Mouse (Mus musculus) E14TG2a.4 (cell line): Measurements from ENCODE around the gene Stard3nl.

Experiments used
- H3K27me3 ChIP-seq: 2 replicates; pipeline ENCODE4 v1.6.1; 2014; ENCODE audit warnings: low read length, control low read depth; ENCODE audit not compliant: insufficient read depth
- H3K36me3 ChIP-seq: 2 replicates; pipeline ENCODE4 v1.6.1; 2014; ENCODE audit warnings: low read length, control low read depth; ENCODE audit not compliant: insufficient read depth
- H3K4me1 ChIP-seq: replicated peaks from 2 replicates; pipeline ENCODE4 v1.6.1; 2014; ENCODE audit warnings: low read depth, low read length, control low read depth
- H3K4me3 ChIP-seq: replicated peaks from 2 replicates; pipeline ENCODE4 v1.5.1; 2014; ENCODE audit warnings: mild to moderate bottlenecking, low read length
- H3K9me3 ChIP-seq: 2 replicates; pipeline ENCODE4 v1.6.1; 2014; ENCODE audit warnings: low read length, control low read depth
- CTCF ChIP-seq: conservative IDR thresholded peaks from 2 replicates; pipeline ENCODE4 v1.5.1; 2014; ENCODE audit warnings: low read length
- NANOG ChIP-seq: IDR thresholded peaks from 2 replicates; pipeline ENCODE4 v1.6.1; 2014; ENCODE audit warnings: borderline replicate concordance, low read length, mixed read lengths
- POU5F1 ChIP-seq: IDR thresholded peaks from 2 replicates; pipeline ENCODE4 v1.6.1; 2014; ENCODE audit warnings: low read length, borderline replicate concordance

Gene Stard3nl

GRCm38 (mm10) chr13:19367536-19367935 is 28.1 kb downstream of the Stard3nl start:
- Histone ChIP-seq H3K9me3 (no peaks in the 10 kb centered on the region), H3K4me1 (peaks cover 15% of the 10 kb centered on the region), H3K27me3 (no peaks in the 10 kb centered on the region), H3K36me3 (peaks cover 61% of the 10 kb centered on the region), H3K4me3 (no peak overlapping the region)
- TF ChIP-seq NANOG (no peak), POU5F1 (no peak), CTCF (no peak)

- H3K9me3 ChIP-seq: no peaks in the 10 kb centered on the region
- no peak overlapping the region for H3K4me3 ChIP-seq
Observed at GRCm38 (mm10) chr13:19366866-19367265, 28.7 kb downstream of the Stard3nl start.

GRCm38 (mm10) chr13:19365596-19365995 is 30.0 kb downstream of the Stard3nl start:
- TF ChIP-seq NANOG (no peak), CTCF (peak; percentile 71)
- Histone ChIP-seq H3K4me3 (no peak overlapping the region), H3K36me3 (peaks cover 63% of the 10 kb centered on the region), H3K9me3 (no peaks in the 10 kb centered on the region), H3K4me1 (0 out of 2 replicates have a peak, but pooled peaks cover 2% of the 10 kb centered on the region), H3K27me3 (no peaks in the 10 kb centered on the region)

More at GRCm38 (mm10) chr13:19366866-19367265, 28.7 kb downstream of the Stard3nl start:
- peaks cover 10% of the 10 kb centered on the region for H3K4me1 ChIP-seq
- H3K27me3 ChIP-seq: no peaks in the 10 kb centered on the region
- TF ChIP-seq POU5F1 (no peak), CTCF (no peak), NANOG (no peak)
- H3K36me3 ChIP-seq: peaks cover 65% of the 10 kb centered on the region

GRCm38 (mm10) chr13:19364245-19364772 is 31.3 kb downstream of the Stard3nl start:
- peak; percentile 82 for TF ChIP-seq CTCF
- TF ChIP-seq NANOG: no peak
- no peaks in the 10 kb centered on the region for H3K27me3 ChIP-seq
- H3K9me3 ChIP-seq: no peaks in the 10 kb centered on the region
- 0 out of 2 replicates have a peak, but pooled peaks cover 2% of the 10 kb centered on the region for H3K4me1 ChIP-seq
- H3K4me3 ChIP-seq: no peak overlapping the region
- H3K36me3 ChIP-seq: peaks cover 58% of the 10 kb centered on the region

GRCm38 (mm10) chr13:19362358-19362757 is 33.2 kb downstream of the Stard3nl start:
- no peaks in the 10 kb centered on the region for H3K27me3 ChIP-seq
- H3K9me3 ChIP-seq: no peaks in the 10 kb centered on the region
- TF ChIP-seq CTCF (0 out of 2 replicates have a peak, but pooled peaks have one; percentile 8), NANOG (no peak)
- H3K36me3 ChIP-seq: peaks cover 62% of the 10 kb centered on the region
- no peak overlapping the region for H3K4me3 ChIP-seq
- 0 out of 2 replicates have a peak, but pooled peaks cover 2% of the 10 kb centered on the region for H3K4me1 ChIP-seq

- Histone ChIP-seq H3K36me3 (peaks cover 58% of the 10 kb centered on the region), H3K4me1 (no peaks in the 10 kb centered on the region), H3K9me3 (no peaks in the 10 kb centered on the region), H3K4me3 (no peak overlapping the region), H3K27me3 (no peaks in the 10 kb centered on the region)
- TF ChIP-seq CTCF (no peak), NANOG (no peak), POU5F1 (no peak)
Observed at GRCm38 (mm10) chr13:19358027-19358426, 37.6 kb downstream of the Stard3nl start.

GRCm38 (mm10) chr13:19357301-19357700 is 38.3 kb downstream of the Stard3nl start:
- Histone ChIP-seq H3K4me1 (no peaks in the 10 kb centered on the region), H3K36me3 (peaks cover 54% of the 10 kb centered on the region), H3K4me3 (no peak overlapping the region), H3K27me3 (no peaks in the 10 kb centered on the region), H3K9me3 (no peaks in the 10 kb centered on the region)
- no peak for TF ChIP-seq CTCF
- TF ChIP-seq NANOG: no peak
- TF ChIP-seq POU5F1: no peak

GRCm38 (mm10) chr13:19356720-19357119 is 38.9 kb downstream of the Stard3nl start:
- no peak for TF ChIP-seq NANOG
- no peak for TF ChIP-seq CTCF
- H3K36me3 ChIP-seq: peaks cover 53% of the 10 kb centered on the region

GRCm38 (mm10) chr13:19356120-19356519 is 39.5 kb downstream of the Stard3nl start:
- Histone ChIP-seq H3K4me1 (no peaks in the 10 kb centered on the region), H3K9me3 (no peaks in the 10 kb centered on the region), H3K36me3 (peaks cover 49% of the 10 kb centered on the region), H3K4me3 (no peak overlapping the region), H3K27me3 (no peaks in the 10 kb centered on the region)
- TF ChIP-seq NANOG (no peak), CTCF (no peak), POU5F1 (no peak)

More at GRCm38 (mm10) chr13:19356720-19357119, 38.9 kb downstream of the Stard3nl start:
- Histone ChIP-seq H3K4me3 (no peak overlapping the region), H3K27me3 (no peaks in the 10 kb centered on the region), H3K4me1 (no peaks in the 10 kb centered on the region), H3K9me3 (no peaks in the 10 kb centered on the region)
